Mouse (Mus musculus) CH12.LX (cell line): ENCODE results near the gene Ddx10. TPM values are rescaled to one million over a fixed set of nuclear protein-coding genes. Genes with fewer than 3 reads are reported as not detected.

ENCODE experiments used
- DNase-seq: peaks from one replicate; pipeline ENCODE4 v3.0.0-alpha.2; 2013; ENCODE audit errors: extremely low read depth
- H3K27ac ChIP-seq: 2 replicates; pipeline ENCODE4 v1.5.1; 2012; ENCODE audit warnings: low read depth, mild to moderate bottlenecking, control low read depth, moderate library complexity; ENCODE audit not compliant: insufficient read depth
- H3K27me3 ChIP-seq: replicated peaks from 2 replicates; pipeline ENCODE3; 2012; ENCODE audit warnings: inconsistent platforms
- H3K36me3 ChIP-seq, 2 experiments: replicated peaks in 1 of 2; 2 replicates each; pipeline versions ENCODE3 to v1.6.1; 2012; ENCODE audit warnings: inconsistent platforms in 1 of 2, low read length in 1 of 2, mild to moderate bottlenecking in 1 of 2, mixed read lengths in 1 of 2, moderate library complexity in 1 of 2; ENCODE audit not compliant: control insufficient read depth in 1 of 2, insufficient read depth in 1 of 2
- H3K4me1 ChIP-seq, 2 experiments: 2 replicates each; pipeline ENCODE4 v1.6.1; 2012; ENCODE audit warnings: inconsistent platforms in 1 of 2, moderate library complexity in 1 of 2; ENCODE audit not compliant: insufficient read depth in 2 of 2, control insufficient read depth in 1 of 2
- H3K4me2 ChIP-seq: 2 replicates; pipeline ENCODE4 v1.6.1; 2012; ENCODE audit warnings: low read depth, mild to moderate bottlenecking, control low read depth; ENCODE audit not compliant: poor library complexity, insufficient read depth, severe bottlenecking
- H3K4me3 ChIP-seq, 3 experiments: fragments of 150-350 bp in 1 of 3; sonication (generic) in 1 of 3; replicated peaks in 1 of 3; 2 replicates each; pipeline versions ENCODE3 to v1.5.1; 2011 to 2012; ENCODE audit warnings: low read depth in 2 of 3, low read length in 2 of 3, mild to moderate bottlenecking in 2 of 3, moderate library complexity in 2 of 3, control low read depth in 1 of 3, improper control_type of control experiment in 1 of 3, inconsistent platforms in 1 of 3, mixed read lengths in 1 of 3; ENCODE audit not compliant: poor library complexity in 1 of 3
- H3K79me2 ChIP-seq: replicated peaks from 2 replicates; pipeline ENCODE4 v1.6.1; 2012; ENCODE audit warnings: mild to moderate bottlenecking, moderate library complexity; ENCODE audit not compliant: control insufficient read depth, poor library complexity, insufficient read depth, severe bottlenecking; ENCODE audit errors: extremely low read depth
- H3K9ac ChIP-seq: 2 replicates; pipeline ENCODE4 v1.6.1; 2012; ENCODE audit warnings: low read depth, mild to moderate bottlenecking, control low read depth, moderate library complexity; ENCODE audit not compliant: insufficient read depth
- H3K9me3 ChIP-seq: replicated peaks from 2 replicates; pipeline ENCODE3; 2012; ENCODE audit warnings: low read length, inconsistent platforms, mixed read lengths
- CHD2 ChIP-seq: IDR thresholded peaks from 2 replicates; pipeline ENCODE4 v1.6.1; 2011; ENCODE audit warnings: low read length, improper control_type of control experiment
- CTCF ChIP-seq, 2 experiments: IDR thresholded peaks in 1 of 2; conservative IDR thresholded peaks in 1 of 2; 2 replicates each; pipeline ENCODE4 v1.5.1; 2011 to 2012; ENCODE audit warnings: low read depth in 2 of 2, low read length in 2 of 2, improper control_type of control experiment in 1 of 2, inconsistent platforms in 1 of 2, mild to moderate bottlenecking in 1 of 2, moderate library complexity in 1 of 2
- E2F4 ChIP-seq: IDR thresholded peaks from 2 replicates; pipeline ENCODE4 v1.6.1; 2011; ENCODE audit warnings: low read depth, low read length, improper control_type of control experiment; ENCODE audit not compliant: insufficient replicate concordance
- EP300 ChIP-seq: IDR thresholded peaks from 2 replicates; pipeline ENCODE4 v1.6.1; 2011; ENCODE audit warnings: low read length, improper control_type of control experiment
- ETS1 ChIP-seq: conservative IDR thresholded peaks from 2 replicates; pipeline ENCODE4 v1.6.1; 2012; ENCODE audit warnings: low read depth, mild to moderate bottlenecking, inconsistent platforms, low read length, improper control_type of control experiment, moderate library complexity
- IRF4 ChIP-seq: IDR thresholded peaks from 2 replicates; pipeline ENCODE4 v1.6.1; 2014; ENCODE audit warnings: low read depth, mild to moderate bottlenecking, inconsistent platforms, low read length, improper control_type of control experiment
- JUND ChIP-seq: conservative IDR thresholded peaks from 2 replicates; pipeline ENCODE4 v1.6.1; 2011; ENCODE audit warnings: low read depth, low read length, improper control_type of control experiment
- KAT2A ChIP-seq: IDR thresholded peaks from 2 replicates; pipeline ENCODE4 v1.6.1; 2012; ENCODE audit warnings: low read length, improper control_type of control experiment, inconsistent platforms; ENCODE audit not compliant: insufficient replicate concordance
- MAFK ChIP-seq: IDR thresholded peaks from 2 replicates; pipeline ENCODE4 v1.6.1; 2011; ENCODE audit warnings: low read length, improper control_type of control experiment; ENCODE audit not compliant: insufficient replicate concordance
- MXI1 ChIP-seq: IDR thresholded peaks from 2 replicates; pipeline ENCODE4 v1.6.1; 2011; ENCODE audit warnings: mild to moderate bottlenecking, low read depth, low read length, improper control_type of control experiment
- NELFE ChIP-seq: IDR thresholded peaks from 2 replicates; pipeline ENCODE4 v1.6.1; 2011; ENCODE audit warnings: low read depth, low read length, improper control_type of control experiment
- NRF1 ChIP-seq: IDR thresholded peaks from 2 replicates; pipeline ENCODE4 v1.6.1; 2014; ENCODE audit warnings: low read depth, mild to moderate bottlenecking, inconsistent platforms, low read length, improper control_type of control experiment, moderate library complexity
- PAX5 ChIP-seq: IDR thresholded peaks from 2 replicates; pipeline ENCODE4 v1.6.1; 2012; ENCODE audit warnings: low read length, inconsistent platforms, mixed read lengths
- POLR2A ChIP-seq: IDR thresholded peaks from 2 replicates; pipeline ENCODE4 v1.6.1; 2011; ENCODE audit warnings: low read depth, mild to moderate bottlenecking, improper control_type of control experiment, low read length
- RAD21 ChIP-seq: IDR thresholded peaks from 2 replicates; pipeline ENCODE4 v1.6.1; 2011; ENCODE audit warnings: low read depth, mild to moderate bottlenecking, low read length, improper control_type of control experiment, moderate library complexity
- RCOR1 ChIP-seq: conservative IDR thresholded peaks from 2 replicates; pipeline ENCODE4 v1.6.1; 2012; ENCODE audit warnings: low read depth, mild to moderate bottlenecking, inconsistent platforms, low read length, improper control_type of control experiment
- SIN3A ChIP-seq: IDR thresholded peaks from 2 replicates; pipeline ENCODE4 v1.6.1; 2012; ENCODE audit warnings: low read length, improper control_type of control experiment, inconsistent platforms
- SMC3 ChIP-seq: IDR thresholded peaks from 2 replicates; pipeline ENCODE4 v1.6.1; 2011; ENCODE audit warnings: low read depth, low read length, improper control_type of control experiment
- TCF12 ChIP-seq: IDR thresholded peaks from 2 replicates; pipeline ENCODE4 v1.6.1; 2014; ENCODE audit warnings: low read depth, mild to moderate bottlenecking, inconsistent platforms, low read length, improper control_type of control experiment
- UBTF ChIP-seq: IDR thresholded peaks from 2 replicates; pipeline ENCODE4 v1.6.1; 2012; ENCODE audit warnings: low read depth, mild to moderate bottlenecking, inconsistent platforms, low read length, improper control_type of control experiment, moderate library complexity
- USF1 ChIP-seq: IDR thresholded peaks from 2 replicates; pipeline ENCODE4 v1.6.1; 2014; ENCODE audit warnings: low read depth, mild to moderate bottlenecking, inconsistent platforms, low read length, improper control_type of control experiment
- ZC3H11A ChIP-seq: IDR thresholded peaks from 2 replicates; pipeline ENCODE4 v1.6.1; 2012; ENCODE audit warnings: low read depth, mild to moderate bottlenecking, inconsistent platforms, low read length, improper control_type of control experiment
- ZNF384 ChIP-seq: IDR thresholded peaks from 2 replicates; pipeline ENCODE4 v1.6.1; 2012; ENCODE audit warnings: low read depth, low read length, improper control_type of control experiment, inconsistent platforms
- dilution Hi-C: fragments of 300-500 bp; cut with MboI; formaldehyde crosslinking; loops from 2 replicates; pipeline ENCODE4 v1.14.3; 2020; ENCODE audit warnings: low sequenced_read_pairs; ENCODE audit not compliant: extremely low pct_unique_long_range_greater_than_20kb, extremely low pct_ligation_motif_present
- in situ Hi-C: fragments of 300-500 bp; cut with MboI; formaldehyde crosslinking; loops from 3 replicates; pipeline ENCODE4 v1.14.3; 2019; ENCODE audit warnings: low sequenced_read_pairs, low pct_ligation_motif_present, low pct_unique_long_range_greater_than_20kb, mixed read lengths
- polyA plus RNA-seq: library from polyadenylated mRNA; unstranded; fragments of >175 nt; gene quantifications from 2 replicates; pipeline ENCODE4 v1.2.1, GENCODE M21; 2012; ENCODE audit warnings: low read depth; ENCODE audit not compliant: insufficient read length
- total RNA-seq, 2 experiments: library from RNA; depleted of rRNA; stranded (reverse); fragments of 300-350 nt in 1 of 2; fragments of >200 nt in 1 of 2; gene quantifications; 2 replicates each; pipeline ENCODE4 v1.2.3; 2012 to 2014

Ddx10 gene
- total and polyA plus RNA-seq, 3 experiments, result 23.4 to 64.2 (median 36.1) TPM

DNA sequence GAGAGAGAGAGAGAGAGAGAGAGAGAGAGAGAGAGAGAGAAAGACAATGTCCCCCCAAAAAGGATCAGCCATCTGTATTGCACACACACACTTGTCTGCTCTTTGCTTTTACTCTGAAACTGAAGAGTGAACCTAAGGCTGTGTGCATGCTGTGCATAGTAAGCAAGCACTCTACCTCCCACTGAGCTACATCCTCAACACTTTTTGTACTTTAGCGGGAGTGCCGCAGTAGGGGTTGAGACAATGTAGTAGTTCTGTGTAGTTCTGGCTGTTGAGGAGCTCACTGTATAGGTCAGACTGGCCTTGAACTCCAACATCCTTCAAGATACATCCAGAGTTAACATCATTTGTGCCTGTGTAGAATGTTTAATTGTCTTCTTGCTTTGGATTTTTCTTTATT, 17.7 kb upstream of the Ddx10 start:
- Histone ChIP-seq H3K36me3 (no peaks in the 10 kb centered on the region), H3K79me2 (no peaks in the 10 kb centered on the region), H3K27ac (no peak overlapping the region), H3K4me3 (no peak overlapping the region), H3K27me3 (no peaks in the 10 kb centered on the region), H3K9me3 (no peaks in the 10 kb centered on the region), H3K4me2 (no peak overlapping the region), H3K9ac (no peak overlapping the region), H3K4me1 (no peaks in the 10 kb centered on the region)
- in situ Hi-C loops, result no loop called here
- DNase-seq, result no peak
- dilution Hi-C loops, result no loop called here
- no peak for TF ChIP-seq RAD21
- no peak for TF ChIP-seq ETS1
- TF ChIP-seq NELFE, result no peak
- TF ChIP-seq ZC3H11A, result no peak
- no peak for TF ChIP-seq UBTF
- no peak for TF ChIP-seq CHD2
- TF ChIP-seq RCOR1, result no peak
- TF ChIP-seq NRF1, result no peak
- TF ChIP-seq PAX5, result no peak
- no peak for TF ChIP-seq IRF4
- TF ChIP-seq USF1, result no peak
- no peak for TF ChIP-seq MAFK
- TF ChIP-seq MXI1, result no peak
- no peak for TF ChIP-seq TCF12

DNA sequence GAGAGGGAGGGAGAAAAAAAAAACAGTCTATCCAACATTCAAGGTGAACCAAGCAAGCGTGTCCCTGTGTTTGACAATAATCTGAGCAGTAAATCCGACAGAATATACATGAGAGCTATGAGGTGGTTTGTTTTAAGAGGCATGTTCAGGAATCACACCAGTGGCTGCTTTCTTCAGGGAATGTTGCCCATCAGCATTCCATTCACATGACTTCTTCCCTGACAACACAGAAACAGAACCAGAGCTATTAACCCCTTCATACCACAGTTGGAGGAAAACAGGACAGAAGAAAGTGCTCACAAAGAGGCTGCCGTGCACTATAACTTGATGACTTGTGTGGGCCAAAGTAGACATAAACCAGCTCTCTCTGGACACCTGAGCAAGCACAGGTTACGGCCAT, 16.5 kb upstream of the Ddx10 start:
- DNase-seq, result no peak
- Histone ChIP-seq H3K9me3 (no peaks in the 10 kb centered on the region), H3K9ac (no peak overlapping the region), H3K36me3 (no peaks in the 10 kb centered on the region), H3K4me3 (no peak overlapping the region), H3K27ac (no peak overlapping the region), H3K4me1 (no peaks in the 10 kb centered on the region), H3K27me3 (no peaks in the 10 kb centered on the region), H3K79me2 (no peaks in the 10 kb centered on the region), H3K4me2 (no peak overlapping the region)
- no peak for TF ChIP-seq SIN3A
- TF ChIP-seq ZNF384, result no peak
- no peak for TF ChIP-seq KAT2A
- no peak for TF ChIP-seq EP300
- no peak for TF ChIP-seq JUND
- no peak for TF ChIP-seq MXI1
- no peak for TF ChIP-seq E2F4
- TF ChIP-seq IRF4, result no peak
- TF ChIP-seq SMC3, result no peak
- TF ChIP-seq CTCF (conservative IDR thresholded peaks at IDR 0.05 in 1 of 2, IDR thresholded peaks at IDR 0.05 in 1 of 2; ENCODE audit: low read depth in 2 of 2, low read length in 2 of 2), result no peak
- TF ChIP-seq UBTF, result no peak
- no peak for TF ChIP-seq POLR2A
- TF ChIP-seq CHD2, result no peak
- dilution Hi-C loops (no loop called here), in situ Hi-C loops (no loop called here)
